In the genomic region with DNA sequence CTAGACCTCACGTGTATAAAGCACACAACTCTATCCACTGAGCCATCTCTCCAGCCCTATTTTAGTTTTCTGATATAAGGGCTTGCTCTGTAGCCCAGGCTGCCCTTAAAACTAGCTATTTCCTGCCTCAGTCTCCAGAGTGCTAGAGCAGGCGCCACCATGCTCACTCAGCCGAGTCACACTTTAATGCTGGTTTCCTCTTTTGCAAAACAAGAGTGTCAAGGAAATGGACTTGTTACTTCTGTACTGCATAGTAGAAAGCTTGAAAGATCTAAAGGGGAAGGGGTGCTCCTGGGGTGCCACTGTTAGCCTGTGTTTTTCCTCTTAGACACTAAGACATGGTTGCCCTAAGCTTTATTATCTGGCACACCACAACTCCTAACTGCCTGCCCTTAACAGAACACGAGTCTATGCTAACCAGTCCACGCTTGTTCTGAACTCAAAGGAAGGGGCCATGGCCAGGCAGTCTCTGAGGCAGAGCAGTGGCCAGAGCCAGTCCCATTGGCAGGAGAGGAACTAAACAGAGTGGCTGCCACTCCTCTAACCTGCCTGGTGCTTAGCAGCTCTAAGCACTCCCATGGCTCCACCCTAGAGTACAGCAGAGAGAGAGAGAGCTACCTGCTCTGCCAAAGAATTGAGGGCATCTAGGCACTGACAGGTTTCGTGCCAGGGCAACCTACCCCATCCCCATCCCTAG, we compare ENCODE assay signal across 8 mouse cellular contexts. TPM values are rescaled to one million over a fixed set of nuclear protein-coding genes. Genes with fewer than 3 reads are reported as not detected.
DNase-seq lines count a peak whose midpoint lies in the region; ATAC-seq lines count a peak whose summit lies in the region.

No protein-coding gene starts in this region.

- H3K36me3 ChIP-seq in heart, embryonic 10.5 days = peaks cover 17% of the 10 kb centered on the region; the same call in 1 of the 2 replicates
- H3K36me3 ChIP-seq in macrophage (ENCODE audit: inconsistent target) = no peaks in the 10 kb centered on the region

- H3K27me3 ChIP-seq in heart, embryonic 10.5 days (ENCODE audit: insufficient read depth, poor library complexity, severe bottlenecking) = no peaks in the 10 kb centered on the region

- DNase-seq in heart, embryonic 10.5 days (ENCODE audit: low spot score) = no peak
- DNase-seq in heart, adult 8-10 months (ENCODE audit: low spot score) = no peak
- peak; percentile 79 for DNase-seq in A20 (ENCODE audit: low read depth, low spot score)
- no peak for DNase-seq in right cerebral cortex, adult 18-20 months
- no peak for DNase-seq in adipocyte (ENCODE audit: low spot score)
- no peak for DNase-seq in cerebellum, adult 9-11 months

- peak; percentile 14 to 23; a peak in 3 of 4 replicates for ATAC-seq in hematopoietic stem cell, adult 5-6 weeks (replicated peaks in 1 of 2; ENCODE audit: insufficient read depth in 1 of 2, low FRiP score in 2 of 2, low TSS enrichment in 1 of 2, low read depth in 1 of 2, poor library complexity in 2 of 2, severe bottlenecking in 2 of 2)

- H3K79me2 ChIP-seq in macrophage (ENCODE audit: inconsistent target) = peaks cover 100% of the 10 kb centered on the region

- H3K9me3 ChIP-seq in heart, embryonic 10.5 days = no peaks in the 10 kb centered on the region

- H3K4me1 ChIP-seq in heart, embryonic 10.5 days = peaks cover 67% of the 10 kb centered on the region

- no peak overlapping the region for H3K4me3 ChIP-seq in heart, embryonic 10.5 days
- no peak overlapping the region for H3K4me3 ChIP-seq in macrophage (ENCODE audit: inconsistent target)

- H3K27ac ChIP-seq in heart, embryonic 10.5 days = peak overlapping the region; percentile 54; the same call in 1 of the 2 replicates
- peak overlapping the region; percentile 96 for H3K27ac ChIP-seq in macrophage

- 80% methylated on average over 6 of the region's 6 CpGs for WGBS in heart, embryonic 10.5 days
- 7% methylated on average over 6 of the region's 6 CpGs for WGBS in macrophage (ENCODE audit: missing documents)

RNA-seq across cellular contexts. Expression of gene Grk2, which starts 6.3 kb away (rescaled TPM):
- polyA plus RNA-seq in heart, embryonic 10.5 days (2016; fragmentation: Nextera tagmentation; extraction: Ambion mirVana) = 12.0 and 16.5 TPM in 2 replicates
- 10 to 100 TPM; 48.7 to 55.9 (median 50.7) TPM for total RNA-seq in heart, adult 8-10 months (2022)
- 147 and 234 TPM in 2 replicates for total RNA-seq in hematopoietic stem cell, adult 5-6 weeks (2017)
- 100 to 1,000 TPM in 22 of 26 experiments, 10 to 100 TPM in 4; 41.9 to 659 (median 281) TPM for total RNA-seq in macrophage (2018; cell fraction: chromatin; rRNA removed)
- total RNA-seq in macrophage (2018; cell fraction: cytosol; rRNA removed) = 100 to 1,000 TPM; 101 to 237 (median 164) TPM
- 100 to 1,000 TPM in 22 of 26 experiments, 10 to 100 TPM in 4; 56.2 to 342 (median 204) TPM for total RNA-seq in macrophage (2018; cell fraction: nucleus; rRNA removed)
- polyA plus RNA-seq in macrophage (2018) = 131 to 143 TPM (median 139 TPM) in 3 replicates

RNA-seq across cellular contexts. Expression of gene Ankrd13d, which starts 16.8 kb away (rescaled TPM):
- polyA plus RNA-seq in heart, embryonic 10.5 days (2016; fragmentation: Nextera tagmentation; extraction: Ambion mirVana) = 1.9 and 3.6 TPM in 2 replicates
- total RNA-seq in heart, adult 8-10 months (2022) = 1 to 10 TPM in 1 of 4 experiments, under 1 TPM in 3; 0.59 to 2.1 (median 0.80) TPM
- total RNA-seq in hematopoietic stem cell, adult 5-6 weeks (2017) = 6.0 and 6.6 TPM in 2 replicates
- 10 to 100 TPM in 24 of 26 experiments, 1 to 10 TPM in 2; 4.3 to 65.5 (median 36.8) TPM for total RNA-seq in macrophage (2018; cell fraction: chromatin; rRNA removed)
- 10 to 100 TPM in 2 of 26 experiments, 1 to 10 TPM in 24; 3.6 to 10.8 (median 7.2) TPM for total RNA-seq in macrophage (2018; cell fraction: cytosol; rRNA removed)
- total RNA-seq in macrophage (2018; cell fraction: nucleus; rRNA removed) = 10 to 100 TPM in 20 of 26 experiments, 1 to 10 TPM in 6; 5.6 to 36.3 (median 20.3) TPM
- polyA plus RNA-seq in macrophage (2018) = 3.2 to 8.1 TPM (median 5.6 TPM) in 3 replicates

RNA-seq across cellular contexts. Expression of gene Ssh3, which starts 30.7 kb away (rescaled TPM):
- 2.9 and 3.5 TPM in 2 replicates for polyA plus RNA-seq in heart, embryonic 10.5 days (2016; fragmentation: Nextera tagmentation; extraction: Ambion mirVana)
- total RNA-seq in heart, adult 8-10 months (2022) = 10 to 100 TPM in 2 of 4 experiments, 1 to 10 TPM in 2; 6.1 to 11.4 (median 8.1) TPM
- 23.2 and 32.7 TPM in 2 replicates for total RNA-seq in hematopoietic stem cell, adult 5-6 weeks (2017)
- total RNA-seq in macrophage (2018; cell fraction: chromatin; rRNA removed) = 100 to 1,000 TPM; 162 to 687 (median 390) TPM
- 10 to 100 TPM; 40.4 to 92.6 (median 62.0) TPM for total RNA-seq in macrophage (2018; cell fraction: cytosol; rRNA removed)
- 100 to 1,000 TPM; 117 to 367 (median 243) TPM for total RNA-seq in macrophage (2018; cell fraction: nucleus; rRNA removed)
- polyA plus RNA-seq in macrophage (2018) = 32.6 to 83.1 TPM (median 36.6 TPM) in 3 replicates
